Mouse (Mus musculus) adipocyte (in vitro differentiated cells): Measurements from ENCODE around the gene Xrcc6.

Experiments
- DNase-seq: peaks from one replicate; pipeline ENCODE4 v3.0.0-alpha.2; 2016; ENCODE audit warnings: low spot score

Xrcc6 gene

DNA sequence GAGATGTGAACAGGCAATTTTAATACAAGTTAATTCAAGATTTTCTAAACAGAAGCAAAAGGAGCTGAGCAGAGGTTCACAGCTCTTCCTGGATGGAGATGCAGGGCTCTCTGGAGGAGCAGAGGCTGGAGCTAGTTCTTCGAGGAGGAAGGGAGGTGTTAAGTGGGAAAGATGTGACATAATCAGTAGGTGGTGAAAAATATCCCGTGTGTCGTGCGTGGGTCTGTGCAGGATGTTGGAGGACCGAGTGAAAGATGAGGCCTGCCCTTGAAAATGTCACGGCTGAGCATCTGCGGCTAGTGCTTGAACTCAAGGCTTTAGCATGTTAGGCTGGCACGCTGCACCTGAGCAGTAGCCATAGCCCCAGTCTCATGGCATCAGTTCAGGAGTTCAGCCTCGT lies 98.0 kb downstream of the Xrcc6 start:
- DNase-seq, result no peak

DNA sequence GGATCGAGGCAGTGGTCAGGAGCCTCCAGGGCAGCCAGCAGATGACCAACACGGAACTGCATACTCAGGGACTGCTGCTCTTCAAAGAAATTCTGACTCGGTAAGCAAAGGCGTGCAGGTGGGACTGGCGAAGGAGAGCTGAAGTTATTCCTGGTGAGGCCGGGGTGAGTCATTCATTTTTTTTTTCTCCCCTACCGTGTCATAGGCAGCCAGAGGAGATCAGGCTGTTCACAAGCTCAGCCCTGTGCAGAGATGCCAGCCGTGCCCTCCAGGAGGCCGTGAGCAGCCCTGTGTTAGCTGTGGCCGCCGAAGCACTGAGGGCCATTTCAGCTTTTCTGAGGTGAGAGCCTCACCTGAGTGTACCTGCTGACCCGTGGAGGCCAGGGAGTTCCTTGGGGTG lies 98.5 kb downstream of the Xrcc6 start:
- DNase-seq, result no peak

DNA sequence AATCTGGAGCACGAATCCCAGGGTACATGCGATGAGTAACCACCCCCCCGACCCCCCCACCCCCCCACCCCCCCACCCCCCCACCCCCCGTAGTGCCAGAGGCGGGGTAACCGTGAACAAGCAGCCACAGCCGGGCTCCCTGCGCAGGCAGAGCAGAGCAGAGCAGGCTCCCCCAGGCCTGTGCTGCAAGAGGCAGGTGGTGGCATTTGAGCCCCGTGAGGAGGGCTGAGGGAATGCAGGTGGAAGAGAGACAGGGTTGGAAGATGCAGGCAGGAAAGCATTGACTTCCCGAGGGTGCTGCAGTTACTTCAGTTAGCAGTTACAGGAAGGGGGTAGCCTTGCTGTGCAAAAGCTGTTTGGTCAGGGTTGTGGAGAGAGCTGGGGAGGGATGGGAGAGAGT lies 99.6 kb downstream of the Xrcc6 start:
- no peak for DNase-seq
